Mouse (Mus musculus): ENCODE measurements around the gene Sorbs1.
"Not testable (repeated sequence)": the region's sequence is repeated elsewhere in the genome, so short reads cannot be mapped to it uniquely, and the experiment has no call there.

Gene Sorbs1

DNA sequence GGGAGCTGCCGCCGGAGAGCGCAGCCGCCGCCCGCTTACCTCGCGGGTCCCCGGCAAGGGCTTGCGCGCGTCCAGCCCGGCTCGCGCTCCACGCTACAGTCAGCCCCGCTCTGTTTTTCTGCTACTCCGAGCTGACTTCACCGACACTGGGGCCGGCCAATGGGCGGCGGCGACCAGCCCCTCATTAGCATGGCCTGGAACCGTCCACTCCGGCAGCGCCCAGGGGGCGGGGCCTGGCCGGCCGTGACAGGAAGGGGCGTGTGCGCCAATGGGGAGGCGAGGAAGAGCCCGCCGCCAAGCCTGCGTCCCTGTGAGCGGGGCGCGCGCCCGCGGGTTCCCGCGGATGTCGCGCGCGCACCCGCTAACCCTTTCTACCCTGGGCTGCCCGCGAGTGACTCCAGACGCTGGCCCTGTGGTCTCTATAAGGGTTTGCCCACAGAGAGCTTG, at the start of gene Sorbs1:
Gene Sorbs1, minus strand, starts transcription at position 148 of the 447 bp plus-strand sequence.
- peak; percentile 93 for DNase-seq (ENCODE audit: extremely low spot score, low spot score)

DNA sequence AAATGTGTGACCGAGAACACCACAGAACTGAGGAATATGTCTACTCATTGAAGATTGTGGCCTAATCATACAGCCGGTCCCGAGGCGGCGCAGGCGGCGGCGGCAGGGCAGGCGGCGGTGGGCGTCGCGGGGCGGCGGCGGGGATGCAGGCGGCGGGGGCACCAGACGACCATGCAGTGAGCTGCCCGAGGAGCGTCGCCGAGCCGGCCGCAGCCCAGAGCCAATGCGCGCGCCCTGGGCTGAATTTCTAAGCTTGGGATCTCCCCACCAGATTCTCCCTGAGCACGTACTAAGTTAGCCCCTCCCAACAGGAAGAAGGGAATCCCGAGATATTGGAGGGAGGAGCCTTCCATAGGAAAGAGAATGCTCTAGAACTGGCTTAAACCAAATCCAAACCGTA, 47.9 kb upstream of the Sorbs1 start:
- not testable (repeated sequence) for DNase-seq (ENCODE audit: extremely low spot score, low spot score)

DNA sequence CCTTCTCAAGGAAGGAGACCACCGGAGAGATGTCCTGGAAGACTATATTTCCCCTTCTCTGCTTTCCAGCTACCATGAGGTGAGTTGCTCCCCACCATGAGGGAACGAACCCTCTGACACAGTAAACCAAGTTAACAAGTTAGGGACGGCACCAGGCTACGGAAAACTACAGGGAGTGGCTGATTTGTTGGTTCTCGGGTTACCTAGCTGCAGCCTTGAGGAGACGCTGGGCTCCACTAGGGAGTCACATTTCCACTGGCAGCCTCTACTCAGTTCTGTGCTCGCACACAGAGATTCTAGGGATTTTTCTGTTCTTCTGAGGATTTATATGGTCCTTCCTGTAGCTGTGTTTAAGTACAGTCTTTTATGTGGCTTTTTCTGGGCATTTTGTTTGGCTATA, 42.5 kb upstream of the Sorbs1 start:
- no peak for DNase-seq (ENCODE audit: extremely low spot score, low spot score)

DNA sequence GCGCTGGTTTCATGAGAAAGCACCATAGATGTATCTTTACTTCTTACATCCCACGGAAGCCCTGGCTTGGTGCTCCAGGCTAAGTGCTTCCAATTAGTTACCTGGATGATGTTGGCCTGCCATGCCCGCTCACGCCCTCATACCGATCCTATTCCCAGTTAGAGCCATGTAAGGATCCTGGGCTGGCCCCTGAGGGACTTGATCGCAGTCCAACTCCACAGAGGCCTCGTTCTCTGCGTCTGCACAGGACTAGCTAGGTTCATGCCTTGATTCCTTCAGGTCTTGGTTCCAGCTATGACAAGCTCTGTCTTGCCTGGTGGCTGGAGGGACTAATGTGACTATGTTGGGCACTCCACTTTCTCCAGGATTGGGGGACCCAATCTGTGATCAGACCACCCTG, 41.6 kb upstream of the Sorbs1 start:
- DNase-seq (ENCODE audit: extremely low spot score, low spot score): no peak

DNA sequence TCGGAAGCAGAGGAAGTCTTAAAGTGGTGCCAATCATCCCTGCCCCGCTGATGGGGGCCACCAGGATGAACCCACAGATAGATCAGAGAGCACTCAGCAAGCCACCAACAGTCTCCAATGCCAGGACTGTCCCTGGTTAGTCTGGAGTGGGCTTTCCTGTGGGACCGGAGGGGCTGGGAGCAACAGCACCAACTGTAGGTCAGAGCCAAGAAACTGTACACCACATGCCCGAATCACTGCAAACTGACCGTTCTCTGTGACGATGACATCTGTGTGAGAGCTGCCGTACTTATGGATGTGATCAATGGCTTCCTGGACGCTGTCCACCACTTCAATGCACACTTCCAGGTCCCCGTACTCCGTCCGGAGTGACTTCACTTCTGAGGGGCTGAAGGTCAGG, 40.8 kb upstream of the Sorbs1 start:
- no peak for DNase-seq (ENCODE audit: extremely low spot score, low spot score)

DNA sequence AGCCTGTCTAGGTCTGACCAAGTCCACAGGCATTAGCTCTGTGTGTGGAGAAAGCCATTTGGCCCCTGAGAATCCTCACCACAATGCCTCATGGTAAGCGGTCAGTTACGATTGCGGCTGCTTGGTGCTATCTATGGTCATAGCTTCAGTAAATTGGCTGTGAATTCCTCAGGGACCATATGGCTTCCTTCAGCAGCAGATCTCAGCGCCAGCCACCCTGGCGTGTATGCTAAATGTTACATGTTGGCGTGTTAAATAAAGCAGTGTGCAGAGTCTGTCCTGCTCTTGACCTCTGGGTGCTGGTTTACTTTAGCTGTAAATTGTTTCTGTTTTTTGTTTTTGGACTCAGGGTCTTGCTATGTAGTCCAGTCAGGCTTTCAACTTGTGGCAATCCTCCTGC, 40.3 kb upstream of the Sorbs1 start:
- no peak for DNase-seq (ENCODE audit: extremely low spot score, low spot score)

DNA sequence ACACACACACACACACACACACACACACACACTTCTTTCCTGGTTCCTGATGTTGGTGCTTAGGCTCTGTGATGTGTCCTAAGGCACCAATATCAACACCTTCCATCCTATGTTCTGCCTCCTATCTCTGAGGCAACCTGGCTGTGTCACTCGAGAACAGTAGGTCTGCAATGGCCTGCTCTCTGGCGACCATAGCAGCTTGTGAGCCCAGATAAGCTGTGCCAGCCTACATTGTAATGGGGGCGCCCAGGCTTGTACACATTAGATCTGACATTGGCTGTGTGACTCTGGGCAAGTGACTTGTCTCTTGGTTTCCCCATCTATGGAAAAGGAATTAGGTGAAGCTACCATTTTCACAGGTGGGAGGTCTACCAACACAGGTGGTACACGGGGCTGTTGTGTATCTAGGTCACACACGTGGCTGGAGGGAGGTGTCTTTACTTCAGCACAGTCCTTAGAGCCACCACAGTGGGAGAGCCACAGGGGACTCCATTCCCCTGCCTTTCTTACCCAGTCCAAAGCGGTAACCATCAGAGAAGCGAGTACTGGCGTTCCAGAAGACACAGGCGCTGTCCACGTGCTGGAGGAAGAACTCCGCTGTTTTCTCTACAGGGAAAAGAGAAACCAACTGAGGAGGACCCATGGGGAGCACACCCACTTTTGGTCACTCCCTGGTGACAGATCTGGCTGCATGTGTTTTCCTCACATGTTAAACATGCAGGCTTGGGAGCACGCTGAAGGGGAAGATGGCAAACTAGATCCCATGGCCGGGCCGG, 39.6 kb upstream of the Sorbs1 start:
- no peak for DNase-seq (ENCODE audit: extremely low spot score, low spot score)

DNA sequence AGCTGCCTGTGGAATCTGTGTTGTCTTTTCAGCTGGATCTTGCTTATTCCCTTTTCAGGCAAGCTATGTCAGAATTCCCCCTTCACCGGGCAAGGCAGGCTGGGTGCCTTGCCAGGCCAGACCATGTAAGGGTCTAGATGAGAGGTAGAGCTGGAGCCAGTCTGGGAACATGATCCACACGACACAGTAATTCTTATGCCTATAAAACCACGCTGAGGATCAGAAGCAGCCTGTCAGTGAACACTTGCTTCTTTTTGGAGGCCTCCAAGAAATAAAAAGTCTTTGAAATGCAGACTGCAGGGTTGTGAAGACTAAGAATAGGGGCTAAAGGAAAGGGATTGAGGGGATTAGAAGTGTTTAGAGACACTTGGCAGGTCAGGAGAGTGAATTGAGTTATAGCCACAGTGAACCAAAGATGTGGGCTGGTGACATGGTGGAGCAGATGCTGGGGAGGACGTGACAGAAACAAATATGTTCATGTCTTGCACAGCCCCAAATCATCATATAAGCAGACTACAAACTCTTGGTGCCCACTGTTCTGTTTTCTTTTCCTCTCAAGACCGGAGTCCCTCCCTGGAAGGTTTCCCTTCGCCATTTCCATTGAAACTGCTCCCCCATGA, 36.0 kb upstream of the Sorbs1 start:
- DNase-seq (ENCODE audit: extremely low spot score, low spot score): no peak

DNA sequence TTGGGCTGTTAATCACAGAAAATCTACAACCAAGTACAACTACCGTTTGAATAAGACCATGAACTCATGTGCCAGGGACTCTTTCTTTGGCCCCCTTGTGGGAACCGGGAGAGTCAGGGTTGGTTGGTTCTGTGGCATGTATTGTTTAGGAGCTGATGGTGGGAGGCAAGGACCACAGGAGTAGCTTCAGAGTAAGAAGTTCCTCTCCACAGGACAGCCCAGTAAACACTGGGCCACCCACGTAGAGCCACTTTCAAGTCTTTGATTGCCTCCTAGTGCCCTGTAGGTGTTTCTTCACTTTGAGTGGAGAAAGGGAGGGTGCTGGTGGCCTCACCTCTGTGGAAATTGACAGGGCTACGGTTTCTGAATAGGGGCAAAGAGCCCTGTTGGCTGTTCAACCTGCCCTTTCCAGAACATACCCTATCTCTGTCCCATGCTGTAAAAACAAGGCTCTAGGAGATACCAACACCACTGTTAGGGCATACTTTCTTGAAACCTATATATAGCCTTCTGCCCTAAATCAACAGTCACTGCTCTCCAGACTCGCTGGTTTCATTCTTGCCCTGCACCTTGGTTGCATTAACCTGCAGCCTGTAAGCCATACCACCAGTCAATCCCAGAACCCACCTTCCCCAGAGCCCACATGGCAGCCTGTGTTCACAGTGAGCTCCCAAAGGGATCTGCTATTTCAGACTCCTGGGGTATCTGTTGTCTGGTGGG, 35.4 kb upstream of the Sorbs1 start:
- DNase-seq (ENCODE audit: extremely low spot score, low spot score): no peak

DNA sequence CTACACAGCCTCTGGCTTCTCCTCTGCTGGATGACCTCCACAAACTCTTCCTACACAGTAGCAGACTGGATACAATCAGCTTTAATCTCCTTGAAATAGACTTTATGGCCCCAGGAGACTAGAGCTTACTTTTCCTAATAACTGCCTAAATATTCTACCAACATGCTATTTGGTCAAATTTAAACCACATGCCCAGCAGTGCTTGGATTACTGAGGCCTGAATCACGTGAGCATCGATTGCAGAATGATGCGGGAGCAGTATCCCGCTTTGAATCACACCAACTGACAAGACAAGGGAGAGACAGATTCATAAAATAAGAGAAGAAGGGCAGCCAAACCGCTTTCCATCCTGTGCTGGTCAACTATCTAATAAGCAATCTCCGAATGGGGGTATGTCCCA, 34.8 kb upstream of the Sorbs1 start:
- no peak for DNase-seq (ENCODE audit: extremely low spot score, low spot score)

DNA sequence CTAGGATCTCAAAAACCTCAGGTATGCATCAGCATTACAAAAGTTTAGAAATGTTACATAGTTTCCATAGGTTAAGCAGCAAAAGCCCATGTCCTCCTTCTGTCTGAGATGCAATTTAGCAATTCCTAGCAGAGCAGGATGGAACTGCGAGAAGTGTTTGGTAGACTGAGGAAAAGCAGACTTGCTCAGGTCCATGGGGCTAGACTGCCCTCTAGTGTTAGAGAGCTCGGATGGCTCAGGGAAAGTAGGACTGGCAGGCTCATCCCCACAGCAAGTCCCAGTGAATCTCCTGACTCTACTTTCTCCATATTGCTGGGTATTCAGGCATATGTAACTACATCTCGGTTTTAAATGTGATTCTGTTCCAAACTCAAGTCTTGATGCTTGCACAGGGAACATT, 31.3 kb upstream of the Sorbs1 start:
- DNase-seq (ENCODE audit: extremely low spot score, low spot score): peak; percentile 64

DNA sequence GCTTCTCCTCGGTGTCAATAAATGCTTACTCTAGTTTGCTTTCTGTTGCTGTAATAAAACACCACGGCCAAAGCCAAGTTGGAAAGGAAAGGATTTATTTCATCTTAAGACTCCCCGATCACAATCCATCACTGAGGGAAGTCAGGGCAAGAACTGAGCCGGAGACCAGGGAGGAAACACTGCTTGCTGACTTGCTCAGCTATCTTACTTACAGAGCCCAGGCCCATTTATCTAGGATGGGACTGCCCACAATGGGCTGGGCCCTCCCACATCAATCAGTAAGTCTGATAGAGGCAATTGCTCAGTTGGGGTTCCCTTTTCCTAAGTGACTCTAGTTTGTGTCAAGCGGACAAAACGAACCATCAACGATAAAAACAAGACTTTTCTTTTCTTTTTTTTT, 29.2 kb upstream of the Sorbs1 start:
- no peak for DNase-seq (ENCODE audit: extremely low spot score, low spot score)

DNA sequence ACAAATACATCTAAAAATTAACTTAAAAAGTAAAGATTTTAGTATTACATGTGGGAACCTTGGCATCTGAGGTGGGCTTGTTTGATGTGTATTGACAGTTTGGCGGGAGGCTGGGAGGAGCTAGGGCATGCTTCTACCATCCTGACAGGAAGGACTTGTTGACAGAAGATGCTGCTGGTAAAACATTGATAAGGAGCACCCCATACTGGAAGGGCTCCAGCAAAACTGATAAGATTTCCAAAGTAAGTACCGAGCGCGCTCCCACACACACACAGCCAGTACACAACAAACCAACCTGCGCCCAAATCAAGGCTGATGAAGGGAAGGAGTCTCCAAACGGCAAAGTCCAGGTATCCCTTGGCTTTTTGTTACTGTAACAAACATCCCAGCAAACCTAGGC, 22.9 kb upstream of the Sorbs1 start:
- DNase-seq (ENCODE audit: extremely low spot score, low spot score): no peak

DNA sequence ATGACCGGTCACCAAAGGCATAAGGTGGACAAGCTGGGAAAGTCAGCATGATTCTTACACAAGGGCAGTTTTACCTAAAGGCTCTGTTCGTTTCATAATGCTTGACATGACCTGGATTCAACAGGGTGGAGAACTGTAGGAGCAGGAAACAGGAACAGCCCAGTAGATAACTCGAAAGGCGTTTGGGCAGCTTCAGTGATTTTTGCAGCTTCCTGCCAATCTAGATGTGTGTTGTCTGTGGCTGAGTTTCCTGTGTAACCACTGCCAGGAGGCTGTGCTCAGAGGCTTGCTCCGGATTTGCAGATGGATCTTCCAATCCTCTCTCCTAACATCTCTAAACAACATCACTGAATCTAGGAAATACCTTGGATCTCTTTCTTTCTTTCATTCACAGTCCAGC, 18.9 kb upstream of the Sorbs1 start:
- no peak for DNase-seq (ENCODE audit: extremely low spot score, low spot score)

DNA sequence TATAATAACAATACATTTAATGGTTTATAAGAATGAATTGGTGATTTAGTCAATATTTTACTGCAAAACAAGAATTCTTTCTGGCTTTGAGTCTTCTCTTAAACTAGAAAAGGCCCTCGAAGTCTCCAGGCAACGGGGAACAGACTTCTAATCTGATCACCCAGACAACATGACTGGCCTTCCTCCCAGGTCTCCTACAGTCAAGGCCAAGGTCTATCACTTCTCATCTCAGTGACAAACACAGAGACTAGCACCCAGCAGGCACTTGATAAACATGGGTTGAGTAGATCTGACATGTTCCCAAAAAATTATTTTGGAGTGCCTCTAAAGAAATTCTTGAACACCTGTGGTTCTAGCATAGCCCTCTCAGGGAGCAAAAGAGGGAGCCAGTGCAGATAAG, 16.7 kb upstream of the Sorbs1 start:
- no peak for DNase-seq (ENCODE audit: extremely low spot score, low spot score)

DNA sequence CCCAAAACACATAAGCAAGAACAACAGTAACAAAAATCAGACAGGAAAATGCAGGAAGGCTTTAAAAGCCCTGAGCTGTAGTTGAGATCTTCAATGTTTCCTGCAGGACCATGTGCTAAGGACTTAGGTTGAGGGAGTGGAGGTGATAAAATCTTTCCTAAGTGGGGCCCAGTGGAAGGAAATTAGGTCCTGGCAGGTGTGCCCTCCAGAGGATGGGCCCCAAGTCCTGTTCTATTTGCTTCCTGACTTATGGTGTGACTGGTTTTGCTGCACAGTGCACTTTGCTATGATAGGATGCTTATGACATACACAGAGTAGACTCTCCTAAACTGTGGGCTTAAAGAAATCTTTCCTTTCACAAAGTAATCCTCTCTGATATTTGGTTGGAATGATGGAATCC, 14.7 kb upstream of the Sorbs1 start:
- no peak for DNase-seq (ENCODE audit: extremely low spot score, low spot score)

DNA sequence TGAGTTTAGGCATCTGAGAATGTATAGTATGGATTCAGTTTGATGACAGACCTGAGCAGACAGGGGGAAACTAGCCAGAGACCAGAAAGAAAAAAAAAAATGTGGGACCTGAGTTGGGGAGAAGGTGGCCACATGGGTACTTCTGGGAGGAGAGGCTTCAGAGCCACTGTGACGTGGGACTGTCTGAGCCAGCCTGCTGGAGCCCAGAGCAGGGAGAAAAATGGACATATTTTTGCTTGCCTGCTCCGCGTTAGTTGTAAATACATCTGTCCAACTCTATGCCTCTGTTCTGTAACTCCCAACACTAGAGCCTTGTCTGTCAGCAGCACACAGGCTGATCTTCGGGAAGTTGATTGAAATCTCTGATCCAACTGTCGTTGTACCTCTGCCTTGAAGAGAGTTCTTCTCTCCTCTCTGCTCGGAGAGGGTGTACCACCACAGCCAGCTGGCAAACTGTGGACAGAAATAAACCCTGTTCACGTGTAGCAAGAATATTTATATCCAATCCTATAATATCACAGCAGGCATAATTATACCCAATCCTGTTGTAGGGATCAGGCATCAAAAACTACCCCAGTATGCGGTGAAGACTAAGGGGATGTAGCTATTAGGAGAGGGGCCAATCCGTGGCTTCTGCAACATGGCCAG, 12.9 kb upstream of the Sorbs1 start:
- DNase-seq (ENCODE audit: extremely low spot score, low spot score): no peak

DNA sequence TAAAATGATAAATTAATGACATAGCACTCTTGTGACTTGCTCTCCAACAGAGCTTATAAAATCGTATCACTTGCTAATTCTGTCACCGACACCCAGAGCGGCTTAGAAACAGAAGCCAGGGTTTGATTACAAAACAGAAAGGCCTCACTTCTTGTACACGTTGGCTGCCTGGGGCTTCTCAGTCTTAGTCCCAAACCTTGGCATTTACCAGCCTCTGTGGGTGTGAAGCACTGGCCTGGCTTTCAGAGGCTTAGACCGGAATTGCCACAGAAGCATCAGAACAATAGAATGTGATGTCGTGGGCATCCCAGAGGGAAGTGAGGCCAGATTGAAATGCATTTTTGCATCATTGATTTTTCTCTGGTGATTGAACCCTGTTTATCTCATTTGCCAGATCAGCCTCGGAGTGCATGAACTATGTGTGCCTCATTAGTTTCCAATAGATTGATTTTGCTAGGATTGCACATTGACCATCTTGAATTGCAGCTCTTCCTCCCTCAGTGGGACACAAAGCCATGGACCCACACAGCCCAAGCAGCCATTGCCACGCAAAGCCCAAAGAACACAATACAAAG, 9.9 kb upstream of the Sorbs1 start:
- DNase-seq (ENCODE audit: extremely low spot score, low spot score): no peak

DNA sequence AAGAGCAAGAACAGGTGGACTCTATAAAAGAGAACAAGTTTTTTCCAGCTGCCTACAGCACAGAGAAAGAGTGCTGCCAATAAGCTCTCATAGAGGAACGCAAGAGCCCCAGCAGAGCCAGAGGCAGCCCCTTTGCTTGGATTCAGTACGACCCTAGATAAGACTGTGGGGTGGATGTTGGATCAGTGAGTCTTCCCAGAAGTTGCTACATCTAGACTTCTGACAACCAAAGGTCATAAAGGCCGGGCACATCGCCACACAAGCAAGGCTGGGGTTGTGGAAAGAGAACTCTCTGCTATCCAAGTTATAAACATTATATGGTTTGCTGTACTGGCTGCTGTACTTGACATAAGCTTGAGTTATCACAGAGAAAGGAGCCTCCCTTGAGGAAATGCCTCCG, 6.8 kb upstream of the Sorbs1 start:
- DNase-seq (ENCODE audit: extremely low spot score, low spot score): no peak

DNA sequence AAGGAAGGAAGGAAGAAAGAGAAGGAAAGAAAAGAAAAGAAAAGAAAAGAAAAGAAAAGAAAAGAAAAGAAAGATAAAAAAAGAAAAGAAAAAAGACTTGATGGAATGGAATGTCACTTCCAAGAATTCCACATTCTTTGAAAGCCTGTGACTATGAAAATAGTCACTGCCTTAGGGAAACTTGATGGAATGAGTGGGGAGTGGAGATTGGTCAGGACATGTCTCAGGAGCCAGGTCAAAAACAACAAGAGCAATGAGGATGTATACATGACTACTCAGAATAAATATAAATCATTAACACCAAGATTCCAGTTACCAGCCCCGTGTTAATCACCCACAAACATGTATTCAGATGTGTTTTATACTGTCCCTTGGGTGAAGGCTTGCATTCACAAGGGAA, 5.1 kb upstream of the Sorbs1 start:
- DNase-seq (ENCODE audit: extremely low spot score, low spot score): no peak

DNA sequence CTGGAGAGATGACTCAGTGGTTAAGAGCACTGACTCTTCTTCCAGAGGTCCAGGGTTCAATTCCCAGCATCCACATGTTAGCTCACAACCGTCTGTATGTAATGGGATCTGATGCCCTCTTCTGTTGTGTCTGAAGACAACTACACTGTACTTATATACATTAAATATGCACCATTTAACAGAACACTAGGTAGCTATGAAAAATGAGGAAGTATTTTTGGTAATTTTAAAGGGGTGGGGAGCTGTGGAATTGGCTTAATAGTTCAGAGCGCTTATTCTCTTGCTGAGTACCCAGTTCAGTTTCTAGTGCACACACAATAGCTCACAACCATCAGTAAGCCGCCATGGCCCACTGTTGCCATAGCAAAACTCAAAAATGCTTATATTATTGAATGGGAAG, 2.0 kb upstream of the Sorbs1 start:
- DNase-seq (ENCODE audit: extremely low spot score, low spot score): no peak

DNA sequence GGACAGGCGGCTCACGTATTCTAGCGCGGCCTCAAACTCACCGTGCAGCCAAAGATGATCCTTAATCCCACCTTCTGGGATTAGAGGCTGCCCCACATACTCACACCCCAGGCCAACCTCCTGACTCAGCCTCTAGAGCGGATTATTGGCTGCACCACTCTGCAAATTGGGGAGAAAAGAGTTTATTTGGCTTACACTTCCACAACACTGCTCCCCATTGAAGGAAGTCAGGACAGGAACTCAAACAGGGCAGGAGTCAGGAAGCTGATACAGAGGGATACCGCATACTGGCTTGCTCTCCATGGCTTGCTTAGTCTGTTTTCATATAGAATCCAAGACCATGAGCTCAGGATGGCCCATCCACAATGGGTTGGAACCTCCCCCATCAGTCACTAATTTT, 797 bp upstream of the Sorbs1 start:
- no peak for DNase-seq (ENCODE audit: extremely low spot score, low spot score)
